Mouse (Mus musculus) right cerebral cortex, postnatal 4 days (tissue): ENCODE data around the gene Ccdc38.

Experiments
- DNase-seq: peaks from one replicate; pipeline ENCODE4 v3.0.0-alpha.2; 2022

Ccdc38 gene

GRCm38 (mm10) chr10:93540431-93541210 is at the start of gene Ccdc38:
TSS of gene Ccdc38 (plus strand) at chr10:93540632.
- no peak for DNase-seq

GRCm38 (mm10) chr10:93500864-93501263 is 39.6 kb upstream of the Ccdc38 start:
- DNase-seq = no peak

GRCm38 (mm10) chr10:93501346-93501745 is 39.1 kb upstream of the Ccdc38 start:
- no peak for DNase-seq

GRCm38 (mm10) chr10:93508383-93508970 is 32.0 kb upstream of the Ccdc38 start:
- no peak for DNase-seq

- DNase-seq = no peak
Observed at GRCm38 (mm10) chr10:93509532-93510153, 30.8 kb upstream of the Ccdc38 start.

GRCm38 (mm10) chr10:93515419-93515818 is 25.0 kb upstream of the Ccdc38 start:
- no peak for DNase-seq

- no peak for DNase-seq
Observed at GRCm38 (mm10) chr10:93515927-93516326, 24.5 kb upstream of the Ccdc38 start.

GRCm38 (mm10) chr10:93517754-93518153 is 22.7 kb upstream of the Ccdc38 start:
- no peak for DNase-seq

- no peak for DNase-seq
Observed at GRCm38 (mm10) chr10:93518186-93518585, 22.2 kb upstream of the Ccdc38 start.

- no peak for DNase-seq
Observed at GRCm38 (mm10) chr10:93518620-93519019, 21.8 kb upstream of the Ccdc38 start.

GRCm38 (mm10) chr10:93519159-93519558 is 21.3 kb upstream of the Ccdc38 start:
- no peak for DNase-seq

GRCm38 (mm10) chr10:93519756-93520155 is 20.7 kb upstream of the Ccdc38 start:
- no peak for DNase-seq

- no peak for DNase-seq
Observed at GRCm38 (mm10) chr10:93520994-93521393, 19.4 kb upstream of the Ccdc38 start.

GRCm38 (mm10) chr10:93525329-93525728 is 15.1 kb upstream of the Ccdc38 start:
- no peak for DNase-seq

GRCm38 (mm10) chr10:93538287-93538686 is 2.1 kb upstream of the Ccdc38 start:
- no peak for DNase-seq

- DNase-seq = no peak
Observed at GRCm38 (mm10) chr10:93538818-93539217, 1.6 kb upstream of the Ccdc38 start.

GRCm38 (mm10) chr10:93539775-93540430 is 529 bp upstream of the Ccdc38 start, which contains the start of gene Amdhd1:
TSS of gene Amdhd1 (minus strand) at chr10:93540033.
- DNase-seq = peak; percentile 71

- DNase-seq = no peak
Observed at GRCm38 (mm10) chr10:93541585-93541984, 1.2 kb downstream of the Ccdc38 start.

- DNase-seq = no peak
Observed at GRCm38 (mm10) chr10:93542356-93542755, 1.9 kb downstream of the Ccdc38 start.

GRCm38 (mm10) chr10:93543176-93543575 is 2.7 kb downstream of the Ccdc38 start:
- no peak for DNase-seq

GRCm38 (mm10) chr10:93544172-93544571 is 3.7 kb downstream of the Ccdc38 start:
- DNase-seq = no peak

GRCm38 (mm10) chr10:93547741-93548270 is 7.4 kb downstream of the Ccdc38 start:
- DNase-seq = no peak

- DNase-seq = peak; percentile 77
Observed at GRCm38 (mm10) chr10:93548991-93549390, 8.6 kb downstream of the Ccdc38 start.
